Mouse (Mus musculus): Measurements from ENCODE around the gene Sema4c. TPM values are rescaled to one million over a fixed set of nuclear protein-coding genes. Genes with fewer than 3 reads are reported as not detected.
A peak's percentile ranks its signal among the peaks of the same experiment; 100 is the strongest.

Gene Sema4c
- 10.0 and 10.6 TPM in 2 replicates for polyA plus RNA-seq (2015; fragmentation: Nextera tagmentation; extraction: Ambion mirVana)

- H3K9me3 ChIP-seq (replicated peaks; ENCODE audit: control insufficient read depth, low read length) = no peaks in the 10 kb centered on the region
- H3K27me3 ChIP-seq (ENCODE audit: control insufficient read depth, insufficient read depth, low read length) = no peaks in the 10 kb centered on the region
- WGBS = 1% methylated on average over 69 of the region's 69 CpGs
- H3K4me1 ChIP-seq (ENCODE audit: control insufficient read depth, insufficient read depth, low read length) = peaks cover 27% of the 10 kb centered on the region
- H3K27ac ChIP-seq (ENCODE audit: low read length) = peak within 1 kb of the TSS; percentile 99
- peak within 1 kb of the TSS; percentile 94 for H3K9ac ChIP-seq (ENCODE audit: low read length)
- peak within 1 kb of the TSS; percentile 83 for H3K4me2 ChIP-seq (ENCODE audit: low read depth, low read length)
- peak within 1 kb of the TSS; percentile 88 for H3K4me3 ChIP-seq (replicated peaks; ENCODE audit: low read length)
- H3K36me3 ChIP-seq (ENCODE audit: control insufficient read depth, insufficient read depth, low read length) = 0 out of 2 replicates have a peak, but pooled peaks cover 5% of the 10 kb centered on the region
- ATAC-seq (ENCODE audit: insufficient read depth, low FRiP score) = peak; percentile 59
These were observed at the start of gene Sema4c for GRCm38 (mm10) chr1:36558031-36558993. Sema4c (minus strand) TSS chr1:36558349.

- WGBS = 51% methylated on average over 7 of the region's 7 CpGs
- no peaks in the 10 kb centered on the region for H3K27me3 ChIP-seq (ENCODE audit: control insufficient read depth, insufficient read depth, low read length)
- H3K9me3 ChIP-seq (replicated peaks; ENCODE audit: control insufficient read depth, low read length) = no peaks in the 10 kb centered on the region
- ATAC-seq (ENCODE audit: insufficient read depth, low FRiP score) = peak; percentile 38; the same call in 1 of the 2 replicates
- H3K4me2 ChIP-seq (ENCODE audit: low read depth, low read length) = no peak overlapping the region
- H3K27ac ChIP-seq (ENCODE audit: low read length) = peak overlapping the region; percentile 86
- peak overlapping the region; percentile 24; the same call in 1 of the 2 replicates for H3K9ac ChIP-seq (ENCODE audit: low read length)
- no peak overlapping the region for H3K4me3 ChIP-seq (replicated peaks; ENCODE audit: low read length)
- peaks cover 46% of the 10 kb centered on the region for H3K4me1 ChIP-seq (ENCODE audit: control insufficient read depth, insufficient read depth, low read length)
- no peaks in the 10 kb centered on the region for H3K36me3 ChIP-seq (ENCODE audit: control insufficient read depth, insufficient read depth, low read length)
These were observed 48.8 kb upstream of the Sema4c start for GRCm38 (mm10) chr1:36606951-36607350.

DNA sequence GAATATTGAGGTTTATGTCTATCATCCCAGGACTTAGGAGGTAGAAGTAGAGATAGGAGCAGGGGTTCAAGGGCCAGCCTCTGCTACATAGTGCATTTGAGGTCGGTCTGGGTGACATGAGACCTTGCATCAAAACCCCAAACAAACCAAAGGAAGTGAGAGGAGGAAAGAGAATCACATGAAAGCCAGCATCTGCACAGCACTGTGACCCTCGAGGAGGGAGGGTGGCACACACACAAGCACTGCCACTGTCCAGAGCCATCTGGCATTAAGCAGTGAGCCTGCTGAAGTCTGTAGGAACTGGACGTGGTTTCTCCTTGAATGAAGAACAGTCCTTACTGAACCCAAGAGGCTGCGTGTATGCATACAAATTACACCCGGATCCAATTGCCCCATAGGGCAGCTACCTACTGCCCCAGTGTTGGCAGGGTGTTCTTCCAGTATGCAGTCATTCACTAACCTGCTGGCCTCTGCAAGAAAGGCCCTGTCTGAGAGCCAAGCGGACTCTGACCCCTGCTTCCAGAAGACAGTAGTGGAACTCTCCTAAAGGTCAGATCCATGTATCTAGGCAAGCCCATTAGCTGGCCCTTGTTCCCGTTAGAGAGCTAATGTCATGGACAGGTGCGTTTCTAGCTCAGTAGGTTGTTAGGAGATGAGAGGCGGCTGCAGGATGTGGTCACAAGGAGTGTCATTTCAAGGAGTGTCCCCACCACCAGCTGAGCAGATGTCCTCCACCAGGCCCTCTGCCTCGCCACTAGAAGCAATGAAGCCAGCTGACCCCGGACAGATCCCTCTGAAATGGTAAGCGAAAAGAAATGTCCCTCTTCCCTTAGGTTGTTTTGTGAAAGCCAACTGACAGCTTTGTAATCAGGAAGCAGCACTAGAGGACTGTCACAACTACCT lies 46.4 kb upstream of the Sema4c start:
- H3K4me3 ChIP-seq (replicated peaks; ENCODE audit: low read length) = no peak overlapping the region
- H3K9ac ChIP-seq (ENCODE audit: low read length) = no peak overlapping the region
- no peaks in the 10 kb centered on the region for H3K36me3 ChIP-seq (ENCODE audit: control insufficient read depth, insufficient read depth, low read length)
- H3K9me3 ChIP-seq (replicated peaks; ENCODE audit: control insufficient read depth, low read length) = no peaks in the 10 kb centered on the region
- ATAC-seq (ENCODE audit: insufficient read depth, low FRiP score) = no peak
- H3K27me3 ChIP-seq (ENCODE audit: control insufficient read depth, insufficient read depth, low read length) = no peaks in the 10 kb centered on the region
- peak overlapping the region; percentile 91 for H3K27ac ChIP-seq (ENCODE audit: low read length)
- WGBS = 73% methylated on average over 12 of the region's 12 CpGs
- H3K4me2 ChIP-seq (ENCODE audit: low read depth, low read length) = no peak overlapping the region
- peaks cover 35% of the 10 kb centered on the region for H3K4me1 ChIP-seq (ENCODE audit: control insufficient read depth, insufficient read depth, low read length)

DNA sequence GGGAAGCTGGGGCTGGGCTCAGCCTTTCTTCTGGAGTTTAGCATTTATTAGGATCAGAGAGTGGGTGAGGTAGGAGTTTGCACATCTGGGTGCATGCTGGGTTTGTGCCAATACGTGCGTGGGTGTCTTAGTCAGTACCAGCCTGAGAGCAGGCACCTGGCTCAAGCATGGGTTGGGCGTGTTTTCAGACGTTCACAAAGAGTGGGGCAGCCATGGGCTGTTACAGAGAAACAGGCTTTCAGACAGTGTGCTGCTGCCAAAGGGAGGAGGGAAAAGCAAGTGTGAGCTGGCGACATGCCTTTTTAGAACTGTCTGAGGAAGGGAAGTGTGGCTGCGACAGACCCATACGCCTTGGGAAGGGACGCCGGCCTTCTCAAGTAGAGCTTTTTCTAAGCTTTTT lies 45.2 kb upstream of the Sema4c start:
- no peaks in the 10 kb centered on the region for H3K27me3 ChIP-seq (ENCODE audit: control insufficient read depth, insufficient read depth, low read length)
- peak overlapping the region; percentile 33; the same call in 1 of the 2 replicates for H3K9ac ChIP-seq (ENCODE audit: low read length)
- H3K4me1 ChIP-seq (ENCODE audit: control insufficient read depth, insufficient read depth, low read length) = peaks cover 31% of the 10 kb centered on the region

GRCm38 (mm10) chr1:36602271-36602670 lies 44.1 kb upstream of the Sema4c start:
- Histone ChIP-seq H3K36me3 (ENCODE audit: control insufficient read depth, insufficient read depth, low read length) (no peaks in the 10 kb centered on the region), H3K4me2 (ENCODE audit: low read depth, low read length) (no peak overlapping the region), H3K9ac (ENCODE audit: low read length) (no peak overlapping the region), H3K9me3 (replicated peaks; ENCODE audit: control insufficient read depth, low read length) (no peaks in the 10 kb centered on the region), H3K27me3 (ENCODE audit: control insufficient read depth, insufficient read depth, low read length) (no peaks in the 10 kb centered on the region), H3K4me1 (ENCODE audit: control insufficient read depth, insufficient read depth, low read length) (peaks cover 22% of the 10 kb centered on the region), H3K4me3 (replicated peaks; ENCODE audit: low read length) (no peak overlapping the region), H3K27ac (ENCODE audit: low read length) (0 out of 2 replicates have a peak overlapping the region, but pooled peaks have one; percentile 91)
- ATAC-seq (ENCODE audit: insufficient read depth, low FRiP score) = no peak
- WGBS = 41% methylated on average over 4 of the region's 4 CpGs

More for the DNA sequence above, 45.2 kb upstream of the Sema4c start:
- Histone ChIP-seq H3K4me2 (ENCODE audit: low read depth, low read length) (no peak overlapping the region), H3K4me3 (replicated peaks; ENCODE audit: low read length) (no peak overlapping the region), H3K36me3 (ENCODE audit: control insufficient read depth, insufficient read depth, low read length) (no peaks in the 10 kb centered on the region), H3K9me3 (replicated peaks; ENCODE audit: control insufficient read depth, low read length) (no peaks in the 10 kb centered on the region), H3K27ac (ENCODE audit: low read length) (peak overlapping the region; percentile 91)
- 36% methylated on average over 9 of the region's 9 CpGs for WGBS
- ATAC-seq (ENCODE audit: insufficient read depth, low FRiP score) = peak; percentile 77

DNA sequence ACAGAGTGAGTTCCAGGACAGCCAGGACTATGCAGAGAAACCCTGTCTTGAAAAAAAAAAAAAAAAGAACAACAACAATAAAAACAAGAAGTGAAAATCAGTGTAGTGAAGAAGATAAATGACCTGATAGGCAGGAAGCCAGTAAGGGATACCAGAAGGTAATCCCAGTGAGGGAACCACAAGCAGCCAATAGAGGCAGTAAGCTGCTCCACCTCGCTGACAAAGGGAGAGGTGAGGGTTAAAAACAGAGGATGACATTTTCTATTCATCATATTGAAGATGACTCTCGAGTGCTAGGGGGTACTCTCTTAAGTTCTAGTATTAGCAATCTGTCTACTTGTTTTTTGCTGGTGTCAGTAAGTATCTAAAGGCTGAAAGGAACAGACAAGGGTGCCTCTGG lies 40.3 kb upstream of the Sema4c start:
- no peaks in the 10 kb centered on the region for H3K36me3 ChIP-seq (ENCODE audit: control insufficient read depth, insufficient read depth, low read length)
- no peak overlapping the region for H3K4me2 ChIP-seq (ENCODE audit: low read depth, low read length)
- H3K27me3 ChIP-seq (ENCODE audit: control insufficient read depth, insufficient read depth, low read length) = no peaks in the 10 kb centered on the region
- WGBS = 69% methylated on average over 2 of the region's 2 CpGs
- no peaks in the 10 kb centered on the region for H3K9me3 ChIP-seq (replicated peaks; ENCODE audit: control insufficient read depth, low read length)
- no peak overlapping the region for H3K27ac ChIP-seq (ENCODE audit: low read length)
- H3K4me3 ChIP-seq (replicated peaks; ENCODE audit: low read length) = no peak overlapping the region
- no peak overlapping the region for H3K9ac ChIP-seq (ENCODE audit: low read length)
- no peak for ATAC-seq (ENCODE audit: insufficient read depth, low FRiP score)
- peaks cover 17% of the 10 kb centered on the region for H3K4me1 ChIP-seq (ENCODE audit: control insufficient read depth, insufficient read depth, low read length)

DNA sequence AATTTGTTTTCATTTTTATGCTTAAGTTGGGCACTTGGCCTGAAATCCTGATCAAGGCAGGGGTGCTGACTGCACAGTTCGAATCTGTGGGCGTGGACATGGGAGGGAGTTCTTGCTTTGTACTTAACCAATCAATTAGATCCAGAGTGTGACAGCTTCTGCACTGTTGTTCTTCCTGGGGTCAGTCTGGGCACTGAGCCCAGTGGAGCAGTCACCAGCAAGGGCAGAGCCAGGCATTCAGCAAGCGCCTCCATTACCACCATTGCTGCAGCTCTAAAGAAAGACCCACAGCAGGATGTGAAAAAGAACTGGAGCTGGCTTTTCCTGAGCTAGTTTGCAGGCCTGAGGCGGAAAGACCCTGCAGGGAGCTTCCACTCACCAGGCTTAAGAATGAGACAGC lies 38.0 kb upstream of the Sema4c start:
- no peaks in the 10 kb centered on the region for H3K36me3 ChIP-seq (ENCODE audit: control insufficient read depth, insufficient read depth, low read length)
- peak overlapping the region; percentile 19; the same call in 1 of the 2 replicates for H3K4me2 ChIP-seq (ENCODE audit: low read depth, low read length)
- H3K27me3 ChIP-seq (ENCODE audit: control insufficient read depth, insufficient read depth, low read length) = no peaks in the 10 kb centered on the region

DNA sequence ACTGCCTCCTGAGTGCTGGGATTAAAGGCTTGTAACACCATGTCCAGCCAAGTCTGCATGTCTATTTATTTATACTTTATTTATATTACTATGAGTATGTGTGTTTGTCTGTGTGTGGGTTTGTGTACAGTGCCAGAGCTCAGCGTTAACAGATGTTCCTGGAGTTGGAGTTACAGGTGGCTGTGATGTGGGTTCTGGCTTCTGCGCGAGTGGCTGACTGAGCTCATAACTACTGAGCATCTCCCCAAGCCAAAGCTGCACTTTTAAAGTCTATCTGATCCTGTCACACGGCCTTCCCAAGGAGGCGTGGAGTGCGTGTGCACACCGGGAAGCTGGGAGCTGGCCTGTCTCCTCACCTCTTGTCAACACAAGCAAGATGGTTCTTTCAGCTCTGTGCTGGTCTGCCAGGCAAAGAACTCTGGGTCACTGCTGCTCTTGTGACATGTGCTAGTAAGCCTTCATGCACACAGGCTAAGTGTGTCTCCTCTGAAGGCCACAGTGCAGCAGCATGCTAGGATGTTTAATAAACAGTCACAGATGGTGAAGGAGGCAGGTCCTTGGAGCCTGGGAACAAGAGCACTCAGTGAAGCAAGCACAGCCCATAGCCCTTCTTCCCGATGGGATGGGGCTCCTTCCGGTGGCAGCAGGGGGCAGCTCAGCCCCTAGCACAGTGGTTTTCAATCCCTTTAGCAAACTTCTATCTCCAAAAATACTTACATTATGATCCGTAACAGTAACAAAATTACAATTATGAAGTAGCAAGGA lies 37.2 kb upstream of the Sema4c start:
- Histone ChIP-seq H3K9me3 (replicated peaks; ENCODE audit: control insufficient read depth, low read length) (no peaks in the 10 kb centered on the region), H3K4me1 (ENCODE audit: control insufficient read depth, insufficient read depth, low read length) (peaks cover 17% of the 10 kb centered on the region), H3K4me2 (ENCODE audit: low read depth, low read length) (no peak overlapping the region), H3K27ac (ENCODE audit: low read length) (peak overlapping the region; percentile 77), H3K36me3 (ENCODE audit: control insufficient read depth, insufficient read depth, low read length) (no peaks in the 10 kb centered on the region), H3K27me3 (ENCODE audit: control insufficient read depth, insufficient read depth, low read length) (no peaks in the 10 kb centered on the region), H3K9ac (ENCODE audit: low read length) (no peak overlapping the region), H3K4me3 (replicated peaks; ENCODE audit: low read length) (no peak overlapping the region)
- ATAC-seq (ENCODE audit: insufficient read depth, low FRiP score) = 0 out of 2 replicates have a peak, but pooled peaks have one; percentile 14
- WGBS = 40% methylated on average over 10 of the region's 10 CpGs

More for the DNA sequence above, 38.0 kb upstream of the Sema4c start:
- Histone ChIP-seq H3K9ac (ENCODE audit: low read length) (no peak overlapping the region), H3K9me3 (replicated peaks; ENCODE audit: control insufficient read depth, low read length) (no peaks in the 10 kb centered on the region), H3K4me3 (replicated peaks; ENCODE audit: low read length) (no peak overlapping the region), H3K4me1 (ENCODE audit: control insufficient read depth, insufficient read depth, low read length) (peaks cover 12% of the 10 kb centered on the region), H3K27ac (ENCODE audit: low read length) (peak overlapping the region; percentile 77)
- peak; percentile 83 for ATAC-seq (ENCODE audit: insufficient read depth, low FRiP score)
- 28% methylated on average over 4 of the region's 4 CpGs for WGBS
